Mouse (Mus musculus) stomach, postnatal 0 days (tissue): ENCODE measurements around the gene 1700049E17Rik2. TPM values are rescaled to one million over a fixed set of nuclear protein-coding genes. Genes with fewer than 3 reads are reported as not detected.
A peak's percentile ranks its signal among the peaks of the same experiment; 100 is the strongest.
"Not testable (repeated sequence)": the region's sequence is repeated elsewhere in the genome, so short reads cannot be mapped to it uniquely, and the experiment has no call there.

Experiments
- ATAC-seq: fragments of 200-750 bp; cut with Nextera tagmentation; 2 replicates; pipeline ENCODE4 v1.8.0; 2017; ENCODE audit not compliant: low FRiP score, low TSS enrichment
- DNase-seq: peaks from one replicate; pipeline ENCODE4 v3.0.0-alpha.2; 2016; ENCODE audit warnings: low spot score
- H3K27ac ChIP-seq: fragments of 300-500 bp; sonication (generic); replicated peaks from 2 replicates; pipeline ENCODE4 v1.5.1; 2014; ENCODE audit warnings: mild to moderate bottlenecking, control low read depth
- H3K27me3 ChIP-seq: fragments of 300-500 bp; sonication (generic); 2 replicates; pipeline ENCODE4 v1.6.1; 2014; ENCODE audit warnings: low read length; ENCODE audit not compliant: control insufficient read depth, insufficient read depth
- H3K36me3 ChIP-seq: fragments of 300-500 bp; sonication (generic); 2 replicates; pipeline ENCODE4 v1.6.1; 2014; ENCODE audit warnings: low read length, mixed read lengths; ENCODE audit not compliant: control insufficient read depth, insufficient read depth
- H3K4me1 ChIP-seq: fragments of 300-500 bp; sonication (generic); replicated peaks from 2 replicates; pipeline ENCODE4 v1.6.1; 2014; ENCODE audit warnings: antibody characterized with exemption; ENCODE audit not compliant: control insufficient read depth, insufficient read depth
- H3K4me2 ChIP-seq: fragments of 300-500 bp; sonication (generic); replicated peaks from 2 replicates; pipeline ENCODE4 v1.6.1; 2014; ENCODE audit warnings: low read depth, mild to moderate bottlenecking, control low read depth, moderate library complexity
- H3K4me3 ChIP-seq: fragments of 300-500 bp; sonication (generic); 2 replicates; pipeline ENCODE4 v1.5.1; 2014; ENCODE audit warnings: low read depth, low read length, control low read depth
- H3K9ac ChIP-seq: fragments of 300-500 bp; sonication (generic); 2 replicates; pipeline ENCODE4 v1.6.1; 2014; ENCODE audit warnings: mild to moderate bottlenecking, low read length, control low read depth, mixed read lengths
- H3K9me3 ChIP-seq: fragments of 300-500 bp; sonication (generic); 2 replicates; pipeline ENCODE4 v1.6.1; 2016; ENCODE audit warnings: low read length; ENCODE audit not compliant: control insufficient read depth
- WGBS: fragments of 180-500 bp; shearing (Covaris S2); extraction: QIAGEN DNeasy Blood & Tissue Kit; methylation state at CpG from one replicate; pipeline ENCODE4 v1.1.7; 2014; 5-methylcytosine and 5-hydroxymethylcytosine counted together
- polyA plus RNA-seq: library from polyadenylated mRNA; unstranded; fragments of >200 nt; fragmentation: Nextera tagmentation; extraction: Ambion mirVana; gene quantifications from 2 replicates; pipeline ENCODE4 v1.2.1, GENCODE M21; 2015

The 1700049E17Rik2 gene
- polyA plus RNA-seq = not detected in 2 replicates

DNA sequence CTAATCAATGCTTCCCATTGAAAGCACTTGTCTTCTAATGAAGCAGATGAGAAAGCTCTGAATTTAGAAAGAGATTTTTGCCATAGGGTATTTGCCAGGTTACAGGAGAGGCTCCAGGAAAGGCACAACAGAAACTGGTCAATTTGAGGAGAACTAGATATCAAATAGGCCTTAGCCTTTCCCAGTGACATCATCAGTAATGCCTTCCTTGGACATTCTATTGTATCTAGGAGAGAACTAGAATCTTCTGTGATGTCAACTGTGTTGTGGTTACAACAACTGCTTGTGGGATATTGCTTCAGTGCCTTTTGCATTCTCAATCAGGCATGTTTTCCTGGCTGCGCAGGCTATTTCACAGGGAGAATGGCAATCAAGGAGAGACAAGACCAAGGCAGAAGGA lies at the start of gene 1700049E17Rik2:
Gene 1700049E17Rik2 (plus strand): TSS at position 301 of the 400 bp plus-strand sequence.
- not testable (repeated sequence) for H3K4me3 ChIP-seq, H3K36me3 ChIP-seq, H3K9me3 ChIP-seq, DNase-seq, H3K27me3 ChIP-seq, H3K4me1 ChIP-seq, H3K9ac ChIP-seq, H3K4me2 ChIP-seq, H3K27ac ChIP-seq, ATAC-seq
- WGBS = no CpG with 5 or more reads among the region's 1 CpGs

DNA sequence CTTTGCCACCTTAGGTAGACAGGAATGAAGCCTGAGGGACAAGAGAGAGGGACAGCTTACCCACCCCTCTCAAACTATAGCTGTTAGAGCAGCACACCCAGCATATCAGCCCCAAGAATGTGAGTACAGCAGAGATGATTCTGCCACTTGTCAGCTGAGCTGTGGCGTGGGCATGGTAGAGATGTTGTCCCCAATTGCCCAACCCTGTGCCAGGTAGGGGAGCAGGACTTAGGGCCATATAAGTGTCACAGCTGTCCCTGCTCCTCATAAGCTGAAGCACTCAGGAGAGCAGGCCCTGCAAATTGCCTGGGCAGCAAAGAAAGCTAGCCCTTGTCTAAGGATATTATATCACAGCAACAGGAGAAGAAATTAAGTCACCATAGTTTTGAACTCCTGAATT lies 48.3 kb upstream of the 1700049E17Rik2 start:
- 69% methylated on average over 1 of the region's 1 CpGs for WGBS
- H3K4me2 ChIP-seq, H3K36me3 ChIP-seq, H3K27me3 ChIP-seq, H3K4me1 ChIP-seq, H3K4me3 ChIP-seq, H3K9ac ChIP-seq, H3K27ac ChIP-seq, H3K9me3 ChIP-seq, ATAC-seq: not testable (repeated sequence)
- DNase-seq = peak; percentile 7

DNA sequence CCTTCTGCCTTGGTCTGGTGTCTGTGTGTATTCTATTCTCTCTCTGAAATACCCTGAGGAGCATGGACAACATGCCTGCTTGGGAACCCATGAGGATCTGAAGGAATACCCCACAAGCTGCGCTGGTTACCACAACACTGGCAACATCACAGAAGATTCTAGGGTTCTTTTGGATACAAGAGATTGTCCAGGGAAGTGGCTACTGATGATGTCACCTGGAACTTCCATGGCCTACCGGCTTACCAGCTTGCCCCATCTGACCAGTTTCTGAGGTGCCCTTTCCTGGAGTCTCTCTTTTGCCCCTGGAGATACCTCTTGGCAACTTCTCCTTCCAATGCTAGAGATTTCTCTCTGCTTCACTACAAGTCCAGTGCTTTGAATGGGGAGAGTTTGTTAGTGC lies 17.5 kb upstream of the 1700049E17Rik2 start, which contains the start of gene Gm7970:
Gene Gm7970 (minus strand): TSS at position 101 of the 400 bp plus-strand sequence.
- H3K27me3 ChIP-seq, H3K27ac ChIP-seq, H3K9ac ChIP-seq, H3K4me3 ChIP-seq, H3K36me3 ChIP-seq, H3K4me2 ChIP-seq, ATAC-seq, H3K4me1 ChIP-seq, DNase-seq, H3K9me3 ChIP-seq: not testable (repeated sequence)
- no CpG with 5 or more reads among the region's 2 CpGs for WGBS

DNA sequence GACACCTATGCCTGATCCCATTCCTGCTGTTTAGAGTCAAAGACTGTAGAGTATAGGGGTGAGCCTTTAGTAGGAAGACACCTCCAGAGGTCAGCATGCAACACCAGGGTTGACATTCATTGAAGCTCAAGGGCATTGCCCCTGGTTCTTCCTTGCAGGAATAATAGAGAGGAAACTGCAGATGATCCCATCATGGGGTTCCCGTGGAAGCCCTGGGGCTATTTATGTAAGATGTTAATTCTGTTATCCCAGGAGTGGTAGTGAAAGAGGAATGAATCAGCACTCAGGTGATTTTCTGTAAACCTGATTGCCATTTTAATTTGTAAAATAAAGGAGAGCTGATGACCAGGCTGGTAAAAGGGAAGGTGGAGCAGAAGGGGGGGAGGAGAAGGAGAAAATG lies 13.3 kb downstream of the 1700049E17Rik2 start:
- ATAC-seq, H3K9ac ChIP-seq, H3K4me1 ChIP-seq, H3K4me3 ChIP-seq, H3K9me3 ChIP-seq, H3K27ac ChIP-seq, H3K27me3 ChIP-seq, H3K36me3 ChIP-seq, DNase-seq, H3K4me2 ChIP-seq: not testable (repeated sequence)
- 88% methylated on average over 1 of the region's 1 CpGs for WGBS

- not testable (repeated sequence) for H3K4me2 ChIP-seq
These were observed 27.9 kb downstream of the 1700049E17Rik2 start for GRCm38 (mm10) chr14:41600935-41601334.

DNA sequence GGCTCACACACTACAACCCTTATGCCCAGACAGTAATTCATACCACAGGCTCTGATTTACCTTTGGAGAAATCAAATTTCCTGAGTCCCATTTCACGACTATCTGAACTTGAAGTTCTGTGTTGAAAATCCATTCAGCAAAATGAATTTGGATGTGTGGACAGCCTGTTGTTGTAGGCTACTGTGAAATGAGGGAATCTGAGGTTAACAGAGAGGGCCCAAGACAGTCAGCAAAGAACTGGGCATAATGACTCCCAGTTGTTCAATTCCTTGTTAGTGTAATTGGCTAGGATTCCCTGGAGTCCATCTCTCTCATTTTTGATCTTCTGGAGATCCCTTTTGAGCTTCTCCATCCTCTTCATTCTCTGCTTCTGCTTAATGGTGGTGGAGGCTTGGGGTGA lies 37.7 kb downstream of the 1700049E17Rik2 start:
- H3K4me1 ChIP-seq, ATAC-seq, DNase-seq, H3K4me3 ChIP-seq, H3K36me3 ChIP-seq, H3K9me3 ChIP-seq, H3K9ac ChIP-seq, H3K27me3 ChIP-seq, H3K4me2 ChIP-seq, H3K27ac ChIP-seq: not testable (repeated sequence)
- WGBS = 71% methylated on average over 1 of the region's 1 CpGs

More at GRCm38 (mm10) chr14:41600935-41601334, 27.9 kb downstream of the 1700049E17Rik2 start:
- ATAC-seq, H3K27ac ChIP-seq, H3K4me3 ChIP-seq, H3K4me1 ChIP-seq, H3K27me3 ChIP-seq, DNase-seq, H3K9me3 ChIP-seq, H3K9ac ChIP-seq, H3K36me3 ChIP-seq: not testable (repeated sequence)
- 93% methylated on average over 15 of the region's 15 CpGs for WGBS

DNA sequence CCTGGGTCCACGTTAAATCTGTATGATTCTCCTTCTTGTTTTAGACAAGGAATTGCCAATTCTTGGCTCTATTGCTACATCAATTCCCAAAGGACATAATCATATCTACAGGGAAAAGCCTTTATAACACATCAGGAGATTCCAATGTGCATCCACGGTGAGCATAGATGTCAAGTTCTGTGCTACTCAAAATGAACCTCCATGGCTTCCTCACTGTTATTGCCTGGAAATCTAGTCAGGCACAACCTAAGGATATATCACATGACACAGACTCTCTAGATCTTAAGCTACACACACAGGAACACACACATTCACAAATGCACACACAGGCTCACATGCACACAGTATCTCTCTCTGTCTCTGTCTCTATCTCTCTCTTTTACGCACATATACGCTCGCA lies 49.5 kb downstream of the 1700049E17Rik2 start:
- not testable (repeated sequence) for DNase-seq, ATAC-seq, H3K4me3 ChIP-seq, H3K27me3 ChIP-seq, H3K4me2 ChIP-seq, H3K9me3 ChIP-seq, H3K27ac ChIP-seq, H3K4me1 ChIP-seq, H3K36me3 ChIP-seq, H3K9ac ChIP-seq
- 94% methylated on average over 4 of the region's 5 CpGs for WGBS

- H3K9ac ChIP-seq, DNase-seq, H3K27ac ChIP-seq, H3K36me3 ChIP-seq, H3K9me3 ChIP-seq, H3K27me3 ChIP-seq, H3K4me2 ChIP-seq, ATAC-seq, H3K4me1 ChIP-seq, H3K4me3 ChIP-seq: not testable (repeated sequence)
- WGBS = 88% methylated on average over 1 of the region's 2 CpGs
These were observed 51.5 kb downstream of the 1700049E17Rik2 start, which contains the start of gene Gm3072 for GRCm38 (mm10) chr14:41624512-41624911. TSS of gene Gm3072 (minus strand) at chr14:41624612.

DNA sequence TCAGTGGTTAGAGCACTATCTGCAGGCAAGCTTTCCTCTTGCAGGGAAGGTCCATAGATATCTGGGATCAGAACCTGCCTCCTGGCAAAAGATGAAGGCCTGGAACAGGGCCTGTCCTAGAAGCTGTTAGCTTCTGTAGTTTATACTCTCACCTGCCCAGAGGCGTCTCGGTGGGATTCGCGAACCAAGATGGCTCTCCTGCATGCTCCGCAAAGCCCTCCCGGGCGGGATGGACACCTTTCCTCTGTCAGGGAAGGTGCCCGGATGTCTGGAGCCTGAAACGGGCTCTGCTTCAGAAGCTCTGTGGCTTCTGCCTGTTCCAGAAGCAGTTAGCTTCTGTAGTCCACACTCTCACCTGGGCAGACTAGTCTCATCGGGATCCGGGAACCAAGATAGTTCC lies 57.1 kb downstream of the 1700049E17Rik2 start:
- not testable (repeated sequence) for ATAC-seq, DNase-seq, H3K9me3 ChIP-seq, H3K9ac ChIP-seq, H3K4me3 ChIP-seq, H3K4me2 ChIP-seq, H3K27ac ChIP-seq, H3K36me3 ChIP-seq, H3K4me1 ChIP-seq, H3K27me3 ChIP-seq
- 88% methylated on average over 9 of the region's 11 CpGs for WGBS
